Comparison of ENCODE assay signal across 20 mouse cellular contexts in genomic region chr1:120101227-120101609, GRCm38 (mm10). TPM values are rescaled to one million over a fixed set of nuclear protein-coding genes. Genes with fewer than 3 reads are reported as not detected.
A peak's percentile ranks its signal among the peaks of the same experiment; 100 is the strongest.
DNase-seq lines count a peak whose midpoint lies in the region; ATAC-seq and TF ChIP-seq lines count a peak whose summit lies in the region.
"Had no signal": no experiment of that assay in that cellular context is flagged by ENCODE, and none has a peak within 500 bp of the region (broad histone marks: within the 10 kb centered on the region; RNA-seq: fewer than 3 reads in every experiment).

No protein-coding gene starts in this region.

- ATAC-seq in liver, postnatal 0 days, result no peak
- ATAC-seq in inflammation-experienced regulatory T-cells, adult 6 months, result no peak
- ATAC-seq: activated CD4-positive, CD25-positive, alpha-beta regulatory T cell, adult 4 months; CD4-positive, CD25-positive, alpha-beta regulatory T cell, adult 4 months; Patski had no signal

- no peak overlapping the region for H3K9ac ChIP-seq in liver, postnatal 0 days (replicated peaks)

- peak overlapping the region; percentile 44 for H3K27ac ChIP-seq in liver, postnatal 0 days (ENCODE audit: low read depth)
- peak overlapping the region; percentile 60; the same call in 1 of the 2 replicates for H3K27ac ChIP-seq in brown adipose tissue, adult 24 weeks (replicated peaks; ENCODE audit: low read depth, low read length)

- WGBS in liver, postnatal 0 days (ENCODE audit: insufficient replicate concordance), result 76% methylated on average over 3 of the region's 3 CpGs

- H3K9me3 ChIP-seq in liver, postnatal 0 days (ENCODE audit: low read length), result no peaks in the 10 kb centered on the region
- H3K9me3 ChIP-seq: G1E had no signal

- no peak for TF ChIP-seq EP300 in liver, postnatal 0 days (IDR thresholded peaks at IDR 0.05; ENCODE audit: low read depth)

- DNase-seq in liver, postnatal 0 days, result no peak
- no peak for DNase-seq in liver
- peak; percentile 21 for DNase-seq in 416B (ENCODE audit: low read depth)
- DNase-seq in fat pad, adult 2 months (ENCODE audit: extremely low read depth, low read depth, low spot score), result peak; percentile 100
- DNase-seq in right cerebral cortex, postnatal 4 days, result no peak
- DNase-seq in cerebellum, adult 11-12 months, result no peak
- DNase-seq: adrenal gland, adult 8-10 months; adrenal gland, postnatal 25 days; B cell, adult 2 months; cerebellum, adult 11 months; cerebellum, adult 18-20 months; cerebellum, adult 2 months; cerebellum, adult 8-10 months had no signal

- H3K4me2 ChIP-seq in liver, postnatal 0 days (ENCODE audit: low read depth, low read length), result no peak overlapping the region

- H3K4me3 ChIP-seq in liver, postnatal 0 days (ENCODE audit: low read depth, low read length), result no peak overlapping the region
- H3K4me3 ChIP-seq in brown adipose tissue, adult 24 weeks (ENCODE audit: insufficient read depth, low read depth, low read length), result no peak overlapping the region

- TF ChIP-seq CTCF in liver, postnatal 0 days (IDR thresholded peaks at IDR 0.05; ENCODE audit: low read depth), result no peak

- H3K4me1 ChIP-seq in liver, postnatal 0 days (ENCODE audit: insufficient read depth), result peaks cover 7% of the 10 kb centered on the region
- H3K4me1 ChIP-seq in brown adipose tissue, adult 24 weeks (ENCODE audit: control insufficient read depth, insufficient read depth, insufficient read length, low read length), result peaks cover 6% of the 10 kb centered on the region

- no peaks in the 10 kb centered on the region for H3K36me3 ChIP-seq in liver, postnatal 0 days (replicated peaks; ENCODE audit: insufficient read depth, low read length)
- H3K36me3 ChIP-seq: G1E had no signal

- no peaks in the 10 kb centered on the region for H3K27me3 ChIP-seq in liver, postnatal 0 days (ENCODE audit: insufficient read depth, low read length)
- H3K27me3 ChIP-seq: CH12.LX, Patski had no signal

RNA-seq across cellular contexts. Expression of gene Dbi, which starts 19.7 kb away (rescaled TPM):
- polyA plus RNA-seq in liver, postnatal 0 days (2015; fragmentation: Nextera tagmentation; extraction: Ambion mirVana), result 2,261 and 2,342 TPM in 2 replicates
- polyA plus RNA-seq in brown adipose tissue, adult 24 weeks (2012; ENCODE audit: insufficient read depth, insufficient read length, missing spikeins), result 8,737 and 9,357 TPM in 2 replicates
- 100 to 1,000 TPM; 144 to 324 (median 146) TPM for polyA plus RNA-seq in inflammation-experienced regulatory T-cells, adult 6 months (2017; shearing (Covaris generic))

RNA-seq across cellular contexts. Expression of gene 3110009E18Rik, which starts 19.8 kb away (rescaled TPM):
- polyA plus RNA-seq in liver, postnatal 0 days (2015; fragmentation: Nextera tagmentation; extraction: Ambion mirVana), result 5.1 and 5.5 TPM in 2 replicates
- polyA plus RNA-seq in brown adipose tissue, adult 24 weeks (2012; ENCODE audit: insufficient read depth, insufficient read length, missing spikeins), result 3.3 and 8.9 TPM in 2 replicates
- polyA plus RNA-seq in inflammation-experienced regulatory T-cells, adult 6 months (2017; shearing (Covaris generic)), result 10 to 100 TPM; 23.2 to 27.8 (median 23.7) TPM

RNA-seq across cellular contexts. Expression of gene Tmem37, which starts 27.3 kb away (rescaled TPM):
- polyA plus RNA-seq in liver, postnatal 0 days (2015; fragmentation: Nextera tagmentation; extraction: Ambion mirVana), result 194 and 201 TPM in 2 replicates
- polyA plus RNA-seq in brown adipose tissue, adult 24 weeks (2012; ENCODE audit: insufficient read depth, insufficient read length, missing spikeins), result 53.3 and 66.7 TPM in 2 replicates
- polyA plus RNA-seq in inflammation-experienced regulatory T-cells, adult 6 months (2017; shearing (Covaris generic)), result 1 to 10 TPM in 1 of 3 experiments, under 1 TPM in 2; 0.86 to 4.5 (median 0.91) TPM
- polyA plus RNA-seq: G1E had no signal

Comparison
In these comparisons a context has a peak if more than half of its experiments do, and no peak if none do; other contexts are left out.
1. DNase-seq: peak in 416B (single experiment) and fat pad, adult 2 months (single experiment); none in liver, postnatal 0 days (single experiment), liver (single experiment), right cerebral cortex, postnatal 4 days (single experiment) and cerebellum, adult 11-12 months (single experiment).